Mouse (Mus musculus) ovary, adult 18-20 months (tissue): ENCODE data around the gene Bnip3.

Source experiments
- DNase-seq: peaks from one replicate; pipeline ENCODE4 v3.0.0; 2022; ENCODE audit warnings: low spot score, mixed read lengths

Bnip3 gene

DNA sequence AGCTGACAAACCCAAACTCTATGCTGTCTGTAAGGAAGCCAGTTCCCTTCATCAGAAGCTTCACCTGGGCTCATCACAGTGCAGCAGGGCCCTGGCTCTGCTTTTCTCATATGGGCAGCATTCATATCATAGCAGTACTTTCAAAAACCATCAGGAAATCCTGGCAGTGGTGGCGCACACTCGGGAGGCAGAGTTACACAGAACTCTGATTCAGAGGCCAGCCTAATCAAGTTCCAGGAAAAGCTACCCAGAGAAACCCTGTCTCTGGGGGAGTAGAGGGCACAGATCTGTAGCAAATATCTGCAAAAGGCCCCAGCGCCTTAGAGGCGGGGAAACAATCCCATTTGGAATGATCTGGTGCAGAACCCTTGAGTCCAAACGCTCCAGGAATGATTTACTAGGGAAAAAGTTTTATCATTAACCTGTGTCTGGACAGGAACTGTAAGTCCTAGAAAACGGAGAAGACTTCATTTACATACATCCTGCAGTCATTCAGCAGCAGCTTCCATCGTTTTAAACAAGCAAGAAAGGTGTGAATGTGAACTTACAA is 5.4 kb downstream of the Bnip3 start:
- DNase-seq = no peak

GRCm38 (mm10) chr7:138898743-138899142 is 10.6 kb downstream of the Bnip3 start:
- DNase-seq = no peak

DNA sequence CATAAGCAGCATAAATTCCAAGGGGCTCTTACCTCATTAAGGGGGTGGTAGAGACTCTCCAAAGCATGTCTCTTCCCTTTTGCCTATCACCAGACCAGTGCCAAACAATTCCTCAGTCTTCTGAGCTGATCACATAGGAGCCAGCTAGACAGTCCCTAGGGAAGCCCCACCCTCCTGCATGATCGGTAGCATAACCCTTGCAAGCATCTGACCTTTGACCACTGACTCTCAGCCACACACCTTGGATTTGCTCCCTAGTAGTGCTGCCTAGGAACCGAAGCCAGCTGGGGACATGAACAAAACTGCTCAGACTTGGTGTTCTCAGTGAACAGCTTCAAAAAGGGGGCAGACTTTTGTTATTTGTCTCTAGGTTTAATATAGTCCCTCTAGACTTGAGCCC is 11.2 kb downstream of the Bnip3 start:
- no peak for DNase-seq

GRCm38 (mm10) chr7:138885365-138886289 is 23.7 kb downstream of the Bnip3 start:
- DNase-seq = no peak

DNA sequence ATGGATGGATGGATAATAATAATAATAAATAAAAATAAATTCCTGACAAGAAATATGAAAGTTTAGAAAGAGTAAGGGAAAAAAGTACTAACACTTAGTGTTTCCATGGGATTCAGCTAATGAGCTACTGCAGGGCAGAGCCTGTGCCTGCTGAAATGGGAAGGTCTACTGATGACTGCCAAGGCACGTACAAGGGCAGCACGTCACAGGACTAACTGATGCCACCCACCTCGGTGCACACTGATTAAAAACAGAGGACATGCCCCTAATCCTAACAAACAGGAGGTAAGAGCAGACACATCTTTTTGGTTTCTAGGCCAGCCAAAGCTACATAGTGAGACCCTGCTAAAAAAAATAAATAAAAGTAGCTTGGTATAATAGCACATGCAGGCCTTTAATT is 25.6 kb downstream of the Bnip3 start:
- no peak for DNase-seq

DNA sequence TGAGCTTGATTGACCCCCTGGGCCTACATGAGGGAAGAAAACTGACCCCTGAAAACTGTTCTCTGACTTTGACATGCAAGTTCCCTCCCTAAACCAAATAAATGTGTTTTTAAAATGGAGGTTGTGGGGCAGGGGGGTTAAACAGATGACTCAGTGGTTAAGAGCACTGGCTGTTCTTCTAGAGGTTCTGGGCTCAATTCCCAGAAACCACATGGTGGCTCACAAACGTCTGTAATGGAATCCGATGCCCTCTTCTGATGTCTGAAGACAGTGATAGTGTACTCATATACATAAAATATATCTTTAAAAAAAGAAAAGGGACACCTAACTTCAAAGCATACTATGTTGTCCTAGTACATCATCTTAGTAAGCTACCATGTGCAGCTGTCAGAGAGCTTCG is 34.3 kb downstream of the Bnip3 start:
- DNase-seq = no peak

DNA sequence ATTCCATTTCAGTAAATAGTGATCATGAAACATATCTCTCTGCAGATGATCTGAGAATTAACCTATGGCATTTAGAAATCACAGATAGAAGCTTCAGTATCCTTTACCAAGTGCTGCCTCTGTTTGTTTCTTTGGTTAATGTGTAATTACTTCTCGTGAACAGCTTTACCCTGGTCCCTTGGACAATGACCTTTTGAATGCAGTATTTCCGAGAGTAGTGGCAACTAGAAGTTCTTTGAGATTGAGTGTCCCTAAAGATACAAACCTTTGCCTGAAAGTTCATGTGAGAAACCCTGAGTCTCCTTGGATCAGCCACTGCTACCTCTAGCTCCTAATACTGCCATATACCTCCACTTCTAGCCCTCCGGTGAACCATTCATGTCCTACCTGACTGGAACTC is 36.4 kb downstream of the Bnip3 start:
- DNase-seq = no peak

GRCm38 (mm10) chr7:138868316-138868715 is 41.0 kb downstream of the Bnip3 start:
- DNase-seq = no peak

DNA sequence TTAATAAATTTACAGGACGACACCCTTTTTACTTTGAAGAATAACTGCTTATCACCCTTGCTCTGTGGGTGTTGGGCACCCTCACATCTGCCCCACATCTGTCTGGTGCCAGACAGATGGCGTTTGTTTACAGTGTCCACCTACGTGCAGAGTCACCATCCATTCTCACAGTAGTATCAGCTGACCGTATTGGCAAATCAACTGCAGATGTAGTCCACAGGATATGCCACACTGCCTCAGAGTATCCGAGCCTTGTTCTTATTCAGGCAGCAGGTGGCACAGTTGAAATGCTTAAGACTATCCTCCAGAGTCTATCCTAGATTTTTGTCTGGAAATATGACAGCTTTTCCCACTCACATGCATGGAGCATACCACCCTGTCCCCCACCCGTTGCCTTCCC is 42.0 kb downstream of the Bnip3 start:
- no peak for DNase-seq

DNA sequence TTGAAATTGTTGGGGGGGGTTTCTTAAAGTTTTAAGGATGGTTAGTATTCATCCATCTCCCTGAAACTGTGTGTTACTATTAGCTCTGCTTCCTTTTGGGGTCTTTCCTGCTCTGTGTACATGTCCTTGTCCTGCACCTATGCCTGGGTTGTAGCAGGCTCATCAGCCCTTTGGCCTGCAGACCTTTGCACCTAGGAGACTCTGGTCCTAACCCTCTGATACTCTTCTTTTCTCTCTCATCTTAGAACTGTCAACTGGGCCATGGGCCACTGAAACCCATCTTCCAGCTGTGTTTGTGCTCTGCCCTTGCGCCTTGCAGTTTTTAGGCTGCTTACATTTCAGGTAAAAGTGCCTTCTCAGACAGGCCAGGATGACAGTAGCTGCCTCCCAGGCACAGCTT is 44.5 kb downstream of the Bnip3 start:
- DNase-seq = no peak

- DNase-seq = no peak
These were observed 45.3 kb downstream of the Bnip3 start for GRCm38 (mm10) chr7:138863950-138864572.

GRCm38 (mm10) chr7:138856670-138857069 is 52.6 kb downstream of the Bnip3 start:
- no peak for DNase-seq

GRCm38 (mm10) chr7:138854201-138854600 is 55.1 kb downstream of the Bnip3 start:
- no peak for DNase-seq

DNA sequence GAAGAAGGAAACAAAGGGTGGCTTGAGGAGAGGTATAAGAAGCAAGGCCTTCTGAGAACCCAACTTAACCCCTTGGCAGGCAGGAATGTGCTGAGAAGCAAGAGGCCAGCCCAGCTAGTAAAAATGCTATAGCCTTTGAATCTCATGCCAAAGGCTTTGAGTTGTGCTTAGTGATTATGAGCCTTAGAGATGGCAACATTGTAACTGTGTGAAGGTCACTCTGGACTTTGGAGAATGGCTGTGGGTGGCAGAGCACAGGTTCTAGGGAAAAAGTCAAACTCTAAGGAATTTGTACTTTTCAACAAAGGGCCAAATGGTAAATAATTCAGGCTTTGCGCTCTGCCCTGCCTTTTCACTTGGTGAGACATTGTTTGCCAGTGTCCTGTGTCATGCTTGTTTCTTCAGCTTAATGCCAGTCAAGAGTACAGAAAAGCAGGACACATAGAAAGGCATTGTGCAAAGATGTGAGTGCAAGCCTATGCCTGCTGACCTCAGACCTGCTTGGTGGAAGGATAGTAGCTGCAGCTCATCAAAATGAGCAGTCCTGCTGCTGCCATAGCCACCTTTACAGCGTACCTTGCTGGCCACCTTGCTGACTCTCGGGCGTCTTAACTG is 55.8 kb downstream of the Bnip3 start:
- no peak for DNase-seq

- DNase-seq = no peak
These were observed 59.2 kb downstream of the Bnip3 start for GRCm38 (mm10) chr7:138850083-138850482.

DNA sequence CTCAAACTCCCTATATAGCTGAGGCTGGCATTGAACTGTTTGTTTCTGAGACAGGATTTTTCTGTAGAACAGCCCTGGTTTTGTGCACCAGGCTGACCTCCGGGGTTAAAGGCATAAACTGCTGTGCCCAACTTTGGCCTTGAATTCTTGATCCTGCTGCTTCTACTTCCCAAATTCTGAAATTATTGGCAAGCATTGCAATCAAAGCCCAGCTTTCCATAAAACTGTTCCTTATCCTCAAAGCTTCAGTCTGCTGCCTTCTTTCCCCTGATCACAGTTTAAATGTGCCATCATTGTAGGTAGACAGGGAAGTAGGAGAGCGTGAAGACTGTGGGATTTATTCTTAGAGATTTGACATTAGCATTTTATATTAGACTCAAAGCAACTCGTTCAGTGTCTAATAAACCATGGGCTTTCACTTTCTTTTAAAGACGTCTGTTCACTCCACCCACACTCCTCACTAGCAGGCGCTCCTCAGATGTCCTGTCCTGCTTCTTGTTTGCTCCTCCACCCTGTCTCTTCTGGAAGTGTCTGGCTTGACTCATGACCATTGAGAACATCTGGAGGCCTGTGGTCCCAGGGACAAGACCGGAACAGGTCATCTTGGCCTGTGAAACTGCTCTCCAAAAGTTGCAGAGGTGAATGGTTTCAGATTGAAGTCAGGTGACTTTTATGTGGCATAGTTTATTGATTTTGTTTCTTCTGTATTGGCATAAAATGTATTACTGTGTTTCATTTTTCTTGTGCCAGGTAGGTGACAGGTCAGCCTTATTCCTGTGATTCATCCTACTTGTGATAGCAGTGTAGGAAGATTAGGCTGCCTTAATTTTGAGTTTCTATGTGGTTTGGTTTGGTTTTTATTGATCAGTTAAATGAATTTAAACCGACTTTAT is 61.0 kb downstream of the Bnip3 start:
- no peak for DNase-seq

- no peak for DNase-seq
These were observed 61.8 kb downstream of the Bnip3 start for GRCm38 (mm10) chr7:138847316-138848027.

GRCm38 (mm10) chr7:138846502-138846991 is 62.8 kb downstream of the Bnip3 start:
- DNase-seq = peak; percentile 16

- DNase-seq = peak; percentile 97
These were observed 63.6 kb downstream of the Bnip3 start, which contains the start of the genes Ppp2r2d and Mapk1ip1 for GRCm38 (mm10) chr7:138845544-138846391. Ppp2r2d (plus strand) TSS chr7:138846079. Mapk1ip1 (minus strand) TSS chr7:138846273.

- DNase-seq = no peak
These were observed 64.2 kb downstream of the Bnip3 start for GRCm38 (mm10) chr7:138845111-138845510.
